ENCODE assay signal across 8 mouse cellular contexts in the genomic region with DNA sequence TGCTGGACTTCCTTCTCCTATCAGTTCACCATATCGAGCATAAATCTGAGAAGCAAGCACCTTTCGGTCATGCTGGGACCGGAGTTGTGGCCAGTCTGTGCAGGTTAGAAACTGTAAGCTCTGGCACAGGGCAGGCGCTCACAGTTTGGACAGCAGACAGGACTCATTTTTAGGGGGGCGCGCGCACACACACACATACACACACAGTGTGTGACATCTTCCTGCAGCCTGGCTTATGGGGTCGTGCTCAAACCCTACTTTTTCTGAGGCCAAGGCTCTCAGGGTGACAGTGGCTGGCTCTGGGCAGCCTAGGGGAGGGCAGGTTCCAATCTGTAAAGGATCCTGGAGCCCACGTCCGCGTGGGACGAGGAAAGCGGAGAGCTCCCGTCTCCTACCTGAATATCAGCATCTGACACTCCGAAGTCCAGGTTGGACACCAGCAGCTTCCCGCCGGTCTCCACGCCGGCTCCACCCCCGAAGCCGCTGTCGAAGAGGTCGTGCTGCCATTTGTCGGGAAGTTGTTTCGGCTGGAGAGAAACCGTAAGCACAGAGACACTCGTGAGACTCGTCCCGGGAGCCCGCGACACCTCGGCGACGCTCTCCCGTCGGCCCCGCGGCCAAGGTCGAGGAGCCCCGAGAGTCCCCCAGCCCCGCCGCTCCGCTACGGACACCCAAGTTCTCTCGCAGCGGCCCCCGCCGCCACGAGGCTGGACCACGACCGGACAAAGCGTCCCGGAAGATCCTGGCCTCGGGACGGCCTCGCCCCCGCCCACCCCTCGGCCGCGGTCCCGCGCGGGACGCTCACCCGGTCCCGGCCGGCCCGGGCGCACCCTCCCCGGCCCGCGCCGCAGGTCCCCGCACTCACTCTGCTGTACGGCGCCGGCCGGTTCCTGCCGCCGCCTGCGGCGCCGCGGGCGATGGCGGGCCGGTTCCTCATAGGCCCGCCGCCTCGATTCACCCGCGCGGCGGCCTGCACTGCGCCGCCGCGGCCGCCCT. TPM values are rescaled to one million over a fixed set of nuclear protein-coding genes. Genes with fewer than 3 reads are reported as not detected.
DNase-seq lines count a peak whose midpoint lies in the region; ATAC-seq and TF ChIP-seq lines count a peak whose summit lies in the region.

No protein-coding gene starts in this region.

- H3K9me3 ChIP-seq in intestine, embryonic 15.5 days = no peaks in the 10 kb centered on the region
- H3K9me3 ChIP-seq in midbrain, embryonic 11.5 days (ENCODE audit: control insufficient read depth, low read length) = no peaks in the 10 kb centered on the region

- H3K9ac ChIP-seq in intestine, embryonic 15.5 days = peak overlapping the region; percentile 99
- peak overlapping the region; percentile 99 for H3K9ac ChIP-seq in midbrain, embryonic 11.5 days (ENCODE audit: low read length)

- WGBS in intestine, embryonic 15.5 days = 2% methylated on average over 99 of the region's 99 CpGs
- WGBS in midbrain, embryonic 11.5 days = 5% methylated on average over 87 of the region's 99 CpGs

- no peak for TF ChIP-seq CTCF in embryonic fibroblast, embryonic 13.5 days (IDR thresholded peaks at IDR 0.05; ENCODE audit: borderline replicate concordance, insufficient read depth, low read length)

- H3K27me3 ChIP-seq in intestine, embryonic 15.5 days (replicated peaks) = no peaks in the 10 kb centered on the region
- no peaks in the 10 kb centered on the region for H3K27me3 ChIP-seq in midbrain, embryonic 11.5 days (ENCODE audit: control insufficient read depth, insufficient read depth, low read length)

- peaks cover 7% of the 10 kb centered on the region for H3K4me1 ChIP-seq in embryonic fibroblast, embryonic 13.5 days (ENCODE audit: control insufficient read depth, insufficient read depth, low read length)
- H3K4me1 ChIP-seq in intestine, embryonic 15.5 days (replicated peaks) = peaks cover 19% of the 10 kb centered on the region
- peaks cover 15% of the 10 kb centered on the region for H3K4me1 ChIP-seq in midbrain, embryonic 11.5 days (ENCODE audit: control insufficient read depth, insufficient read depth, low read length)

- H3K36me3 ChIP-seq in intestine, embryonic 15.5 days = peaks cover 41% of the 10 kb centered on the region
- peaks cover 35% of the 10 kb centered on the region for H3K36me3 ChIP-seq in midbrain, embryonic 11.5 days (ENCODE audit: control insufficient read depth, insufficient read depth, low read length)

- H3K27ac ChIP-seq in embryonic fibroblast, embryonic 13.5 days (ENCODE audit: insufficient read depth, low read length) = no peak overlapping the region
- peak overlapping the region; percentile 92 for H3K27ac ChIP-seq in intestine, embryonic 15.5 days
- H3K27ac ChIP-seq in midbrain, embryonic 11.5 days (ENCODE audit: low read depth, low read length) = peak overlapping the region; percentile 77

- TF ChIP-seq POLR2A in embryonic fibroblast, embryonic 13.5 days (IDR thresholded peaks at IDR 0.05; ENCODE audit: low read depth, low read length) = no peak

- H3K4me2 ChIP-seq in intestine, embryonic 15.5 days (replicated peaks) = peak overlapping the region; percentile 92
- peak overlapping the region; percentile 96 for H3K4me2 ChIP-seq in midbrain, embryonic 11.5 days

- ATAC-seq in intestine, embryonic 15.5 days = peak; percentile 53
- ATAC-seq in midbrain, embryonic 11.5 days (ENCODE audit: low FRiP score) = no peak; the same call in 1 of the 2 replicates

- DNase-seq in embryo, embryonic 10.5 days (ENCODE audit: low spot score) = peak; percentile 34
- DNase-seq in embryo, embryonic 10 days (ENCODE audit: low spot score) = no peak
- DNase-seq in CD4-positive helper T cell, adult 2 months (ENCODE audit: low read depth, low spot score) = peak; percentile 39
- peak; percentile 86 for DNase-seq in midbrain, embryonic 11.5 days (ENCODE audit: low spot score, missing footprints)
- DNase-seq in retina, embryonic 14.5 days (ENCODE audit: low spot score) = no peak
- DNase-seq in gastrocnemius, adult 8-10 months (ENCODE audit: low spot score in 2 of 2) = no peak

- peak overlapping the region; percentile 95 for H3K4me3 ChIP-seq in embryonic fibroblast, embryonic 13.5 days (ENCODE audit: insufficient read depth, low read length)
- H3K4me3 ChIP-seq in intestine, embryonic 15.5 days (replicated peaks) = peak overlapping the region; percentile 97
- peak overlapping the region; percentile 100 for H3K4me3 ChIP-seq in midbrain, embryonic 11.5 days (ENCODE audit: low read depth, low read length)

RNA-seq across cellular contexts. Expression of a gene that starts 0.6 kb away (rescaled TPM):
- 112 and 150 TPM in 2 replicates for polyA plus RNA-seq in embryonic fibroblast, embryonic 13.5 days (2011; ENCODE audit: insufficient read length, low read depth, missing spikeins)
- polyA plus RNA-seq in intestine, embryonic 15.5 days (2015; fragmentation: Nextera tagmentation; extraction: Ambion mirVana) = 406 and 459 TPM in 2 replicates
- polyA plus RNA-seq in midbrain, embryonic 11.5 days (2014; fragmentation: Nextera tagmentation; extraction: Ambion mirVana) = 820 and 827 TPM in 2 replicates
- total RNA-seq in gastrocnemius, adult 8-10 months (2022) = 10 to 100 TPM; 20.1 to 40.8 (median 35.8) TPM

RNA-seq across cellular contexts. Expression of a gene that starts 0.7 kb away (rescaled TPM):
- 78.0 and 87.2 TPM in 2 replicates for polyA plus RNA-seq in embryonic fibroblast, embryonic 13.5 days (2011; ENCODE audit: insufficient read length, low read depth, missing spikeins)
- polyA plus RNA-seq in intestine, embryonic 15.5 days (2015; fragmentation: Nextera tagmentation; extraction: Ambion mirVana) = 178 and 194 TPM in 2 replicates
- polyA plus RNA-seq in midbrain, embryonic 11.5 days (2014; fragmentation: Nextera tagmentation; extraction: Ambion mirVana) = 178 and 204 TPM in 2 replicates
- 10 to 100 TPM; 42.5 to 54.1 (median 49.7) TPM for total RNA-seq in gastrocnemius, adult 8-10 months (2022)

RNA-seq across cellular contexts. Expression of a gene that starts 10.7 kb away (rescaled TPM):
- not detected in 2 replicates for polyA plus RNA-seq in embryonic fibroblast, embryonic 13.5 days (2011; ENCODE audit: insufficient read length, low read depth, missing spikeins)
- polyA plus RNA-seq in intestine, embryonic 15.5 days (2015; fragmentation: Nextera tagmentation; extraction: Ambion mirVana) = 2.7 and 3.6 TPM in 2 replicates
- 0.38 TPM in 1 of 2 replicates, not detected in the other for polyA plus RNA-seq in midbrain, embryonic 11.5 days (2014; fragmentation: Nextera tagmentation; extraction: Ambion mirVana)
- not detected for total RNA-seq in gastrocnemius, adult 8-10 months (2022)

RNA-seq across cellular contexts. Expression of a gene that starts 16.1 kb away (rescaled TPM):
- 500 and 534 TPM in 2 replicates for polyA plus RNA-seq in embryonic fibroblast, embryonic 13.5 days (2011; ENCODE audit: insufficient read length, low read depth, missing spikeins)
- 559 and 611 TPM in 2 replicates for polyA plus RNA-seq in intestine, embryonic 15.5 days (2015; fragmentation: Nextera tagmentation; extraction: Ambion mirVana)
- polyA plus RNA-seq in midbrain, embryonic 11.5 days (2014; fragmentation: Nextera tagmentation; extraction: Ambion mirVana) = 521 and 583 TPM in 2 replicates
- 10 to 100 TPM; 74.3 to 86.2 (median 80.7) TPM for total RNA-seq in gastrocnemius, adult 8-10 months (2022)

RNA-seq across cellular contexts. Expression of a gene that starts 20.2 kb away (rescaled TPM):
- polyA plus RNA-seq in embryonic fibroblast, embryonic 13.5 days (2011; ENCODE audit: insufficient read length, low read depth, missing spikeins) = 39.5 and 45.2 TPM in 2 replicates
- 250 and 306 TPM in 2 replicates for polyA plus RNA-seq in intestine, embryonic 15.5 days (2015; fragmentation: Nextera tagmentation; extraction: Ambion mirVana)
- polyA plus RNA-seq in midbrain, embryonic 11.5 days (2014; fragmentation: Nextera tagmentation; extraction: Ambion mirVana) = 89.4 and 101 TPM in 2 replicates
- total RNA-seq in gastrocnemius, adult 8-10 months (2022) = 10 to 100 TPM; 20.0 to 26.8 (median 26.0) TPM

Comparison
In these comparisons a context has a peak if more than half of its experiments do, and no peak if none do; other contexts are left out.
1. DNase-seq: peak in embryo, embryonic 10.5 days (single experiment), CD4-positive helper T cell, adult 2 months (single experiment) and midbrain, embryonic 11.5 days (single experiment); none in embryo, embryonic 10 days (single experiment), retina, embryonic 14.5 days (single experiment) and gastrocnemius, adult 8-10 months (0 of 2).
2. Peak in every context shown above with its lines, with median percentiles within 50 percentile points of each other: H3K4me3 ChIP-seq.